Mouse (Mus musculus) cortical plate, adult 2 months (tissue): Measurements from ENCODE around the gene D630045J12Rik.

Experiments used
- CTCF ChIP-seq: fragments of 200-500 bp; IDR thresholded peaks from 2 replicates; pipeline ENCODE4 v1.5.1; 2011; ENCODE audit warnings: mild to moderate bottlenecking, control low read depth, low read length; ENCODE audit not compliant: insufficient read depth; ENCODE audit errors: extremely low read depth
- POLR2A ChIP-seq: fragments of 200-500 bp; IDR thresholded peaks from 2 replicates; pipeline ENCODE4 v1.6.1; 2011; ENCODE audit warnings: mild to moderate bottlenecking, low read length, control low read depth; ENCODE audit not compliant: insufficient read depth; ENCODE audit errors: extremely low read depth

GRCm38 (mm10) chr6:38180669-38181068 is 73.1 kb downstream of the D630045J12Rik start:
- no peak for TF ChIP-seq POLR2A
- TF ChIP-seq CTCF: no peak
